Mouse (Mus musculus) inflammation-experienced regulatory T-cells (primary cell): ENCODE data around the gene Zfp644. TPM values are rescaled to one million over a fixed set of nuclear protein-coding genes. Genes with fewer than 3 reads are reported as not detected.

ENCODE experiments used
- polyA plus RNA-seq, 2 experiments: library from polyadenylated mRNA; unstranded; fragments of 100-300 nt; shearing (Covaris generic); gene quantifications; one replicate each; pipeline ENCODE4 v1.2.1; 2017

The Zfp644 gene
- polyA plus RNA-seq = 10 to 100 TPM; 66.6 to 79.0 TPM

DNA sequence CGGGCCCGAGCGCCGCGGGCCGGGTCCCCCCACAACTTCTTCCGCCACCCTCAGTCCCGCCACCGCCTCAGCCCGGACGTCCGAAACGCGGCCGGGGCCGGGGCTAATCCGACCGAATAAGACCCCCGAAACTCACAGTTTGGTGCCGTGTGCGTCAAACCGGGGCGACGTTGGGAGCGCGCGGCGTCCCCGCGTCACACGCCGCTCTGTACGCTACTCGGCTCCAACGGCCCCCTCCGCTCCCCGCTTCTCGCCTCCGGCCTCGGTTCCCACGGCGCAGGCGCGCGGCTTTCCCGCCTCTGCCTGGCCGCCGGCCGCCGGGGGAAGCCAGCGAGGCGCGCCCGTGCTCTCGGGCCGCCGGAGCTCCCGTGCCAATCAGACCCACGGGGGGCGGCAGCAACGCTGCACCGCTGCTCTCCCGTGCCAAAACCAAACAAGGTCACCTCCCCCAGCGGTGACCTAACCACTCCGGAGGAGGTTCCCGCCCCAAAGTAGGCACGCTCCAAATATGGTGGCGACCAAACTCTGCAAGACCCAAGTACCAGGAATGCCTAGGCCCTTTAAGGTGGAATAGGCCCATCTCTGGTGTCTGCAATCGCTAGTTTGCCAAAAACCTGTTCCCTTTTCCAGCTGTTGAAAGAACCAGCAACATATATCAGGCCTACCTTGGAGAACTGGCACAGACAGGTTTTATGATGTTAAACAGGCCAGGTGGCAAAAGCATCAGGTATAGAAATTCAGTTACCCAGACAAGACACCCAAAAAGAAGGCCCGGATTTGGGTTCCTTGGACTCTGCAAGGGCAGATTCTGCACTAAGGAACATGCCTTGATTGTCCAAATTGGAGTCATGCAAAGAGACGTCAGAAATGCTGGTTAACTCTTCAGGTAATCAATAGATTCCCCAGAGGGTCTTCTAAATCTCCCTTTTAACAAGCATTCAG, at the start of gene Zfp644:
Gene Zfp644, minus strand, starts transcription at position 892 of the 942 bp plus-strand sequence.

DNA sequence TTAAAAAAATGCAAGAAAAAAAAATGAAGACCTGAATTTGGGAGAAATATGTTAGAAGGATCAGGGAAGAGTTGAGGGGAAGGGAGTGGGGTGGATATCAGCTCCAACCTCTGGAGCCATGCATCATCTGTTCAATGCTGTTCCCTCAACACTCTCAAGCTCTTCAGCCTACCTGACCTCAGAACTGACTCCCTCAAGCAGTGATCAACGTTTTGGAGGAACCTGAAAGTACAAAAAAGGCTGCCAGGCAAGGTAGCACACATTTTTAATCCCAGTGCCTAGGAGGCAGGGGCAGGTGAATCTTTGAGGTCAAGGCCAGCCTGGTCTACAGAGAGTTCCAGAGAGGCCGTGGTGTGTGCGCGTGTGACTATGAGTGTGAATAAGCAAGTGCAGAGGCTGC, 88.3 kb downstream of the Zfp644 start, which contains the start of gene Gm17304:
Gene Gm17304, plus strand, starts transcription at position 301 of the 400 bp plus-strand sequence.

Other genes with a start within 250 kb of the Zfp644 start
- gene Barhl2, start 239.1 kb downstream of the Zfp644 start, polyA plus RNA-seq = not detected
- gene Gm17304, start 88.2 kb downstream of the Zfp644 start, polyA plus RNA-seq = not detected
- under 1 TPM; 0.04 to 0.15 TPM for gene Hfm1, start 229.0 kb upstream of the Zfp644 start, polyA plus RNA-seq